Mouse (Mus musculus) brain, embryonic 14.5 days (tissue): ENCODE measurements around the gene Abcb5.

ENCODE experiments used
- CTCF ChIP-seq: fragments of 200-500 bp; IDR thresholded peaks from 2 replicates; pipeline ENCODE4 v1.5.1; 2012; ENCODE audit warnings: inconsistent platforms, mild to moderate bottlenecking, moderate library complexity, borderline replicate concordance; ENCODE audit not compliant: insufficient read depth, insufficient read length; ENCODE audit errors: extremely low read depth
- POLR2A ChIP-seq: fragments of 200-500 bp; IDR thresholded peaks from 2 replicates; pipeline ENCODE4 v1.6.1; 2012; ENCODE audit warnings: mild to moderate bottlenecking, inconsistent platforms, borderline replicate concordance; ENCODE audit not compliant: poor library complexity, insufficient read depth, insufficient read length, severe bottlenecking; ENCODE audit errors: extremely low read depth

DNA sequence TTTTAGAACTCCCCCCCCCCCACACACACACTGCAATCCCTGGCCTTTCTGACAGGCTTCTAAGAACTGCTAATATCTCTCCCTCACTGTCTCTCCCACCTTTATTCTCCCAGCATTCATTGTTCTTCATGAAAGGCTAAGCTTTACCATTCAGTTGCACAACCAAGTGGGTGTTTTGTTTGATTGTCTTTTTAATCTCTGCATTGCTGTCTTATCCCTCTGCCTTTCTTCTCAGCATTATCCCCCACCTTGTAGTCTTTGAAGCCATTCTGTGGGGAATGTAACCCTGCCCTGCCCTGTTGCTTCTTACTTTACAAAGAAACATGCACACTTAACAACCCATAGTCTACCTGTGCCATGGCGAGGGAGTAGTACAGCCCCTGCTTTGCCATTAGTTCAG lies 48.5 kb downstream of the Abcb5 start:
- TF ChIP-seq POLR2A (no peak), CTCF (no peak)
